Comparison of ENCODE assay signal across 16 mouse cellular contexts in genomic region chr9:118219696-118220095, GRCm38 (mm10).
"Had no signal": no experiment of that assay in that cellular context is flagged by ENCODE, and none has a peak within 500 bp of the region (broad histone marks: within the 10 kb centered on the region; RNA-seq: fewer than 3 reads in every experiment).

No protein-coding gene starts in this region.

- DNase-seq: retina, postnatal 1 day; right cerebral cortex, adult 18-20 months; right cerebral cortex, postnatal 14 days; right cerebral cortex, postnatal 25 days; right cerebral cortex, postnatal 4 days; spleen, adult 18-20 months; thymus, adult 18-20 months; thymus, adult 2 months; thymus, postnatal 14 days; thymus, postnatal 25 days; thymus, postnatal 36 days; thymus, postnatal 4 days had no signal

- H3K9me3 ChIP-seq: neural tube, embryonic 15.5 days; stomach, embryonic 15.5 days had no signal

- H3K27me3 ChIP-seq: neural tube, embryonic 13.5 days; neural tube, embryonic 15.5 days; stomach, embryonic 15.5 days had no signal

- H3K4me1 ChIP-seq: neural tube, embryonic 13.5 days; neural tube, embryonic 15.5 days; stomach, embryonic 15.5 days had no signal

- H3K27ac ChIP-seq: neural tube, embryonic 13.5 days; neural tube, embryonic 15.5 days; stomach, embryonic 15.5 days; stomach, postnatal 0 days had no signal

- H3K4me2 ChIP-seq: neural tube, embryonic 13.5 days; neural tube, embryonic 15.5 days; stomach, embryonic 15.5 days had no signal

- H3K9ac ChIP-seq: neural tube, embryonic 13.5 days; neural tube, embryonic 15.5 days; stomach, embryonic 15.5 days had no signal

- H3K4me3 ChIP-seq: neural tube, embryonic 13.5 days; neural tube, embryonic 15.5 days; stomach, embryonic 15.5 days had no signal

- H3K36me3 ChIP-seq: neural tube, embryonic 13.5 days; neural tube, embryonic 15.5 days; stomach, embryonic 15.5 days had no signal
